Mouse (Mus musculus): ENCODE data around the gene Gm21964. TPM values are rescaled to one million over a fixed set of nuclear protein-coding genes. Genes with fewer than 3 reads are reported as not detected.

Gene Gm21964
- polyA plus RNA-seq (2014; fragmentation: Nextera tagmentation; extraction: Ambion mirVana) = not detected in 2 replicates

- no peak within 1 kb of the TSS for H3K27ac ChIP-seq (replicated peaks; ENCODE audit: low read depth, low read length)
- no peaks in the 10 kb centered on the region for H3K27me3 ChIP-seq (ENCODE audit: control insufficient read depth, insufficient read depth, low read length)
- H3K36me3 ChIP-seq (ENCODE audit: control insufficient read depth, insufficient read depth, low read length) = no peaks in the 10 kb centered on the region
- no peaks in the 10 kb centered on the region for H3K4me1 ChIP-seq (ENCODE audit: control insufficient read depth, insufficient read depth, low read length)
- no peak within 1 kb of the TSS for H3K4me3 ChIP-seq (ENCODE audit: low read depth, low read length)
- 88% methylated on average over 12 of the region's 12 CpGs for WGBS
- no peaks in the 10 kb centered on the region for H3K9me3 ChIP-seq (ENCODE audit: control insufficient read depth, low read length)
- no peak within 1 kb of the TSS for H3K4me2 ChIP-seq (ENCODE audit: low read depth, severe bottlenecking)
- no peak for ATAC-seq (ENCODE audit: insufficient number of reproducible peaks, low FRiP score, low TSS enrichment, low read depth)
- no peak within 1 kb of the TSS for H3K9ac ChIP-seq (ENCODE audit: low read length)
- no peak for DNase-seq (ENCODE audit: low spot score)
These were observed at the start of gene Gm21964 for GRCm38 (mm10) chr8:110100907-110101306. Gm21964 (plus strand) TSS chr8:110101207.

GRCm38 (mm10) chr8:110051208-110051607, 49.8 kb upstream of the Gm21964 start:
- no peaks in the 10 kb centered on the region for H3K36me3 ChIP-seq (ENCODE audit: control insufficient read depth, insufficient read depth, low read length)
- H3K27me3 ChIP-seq (ENCODE audit: control insufficient read depth, insufficient read depth, low read length) = no peaks in the 10 kb centered on the region
- DNase-seq (ENCODE audit: low spot score) = no peak
- H3K9ac ChIP-seq (ENCODE audit: low read length) = no peak overlapping the region
- H3K27ac ChIP-seq (replicated peaks; ENCODE audit: low read depth, low read length) = no peak overlapping the region
- ATAC-seq (ENCODE audit: insufficient number of reproducible peaks, low FRiP score, low TSS enrichment, low read depth) = no peak
- H3K4me3 ChIP-seq (ENCODE audit: low read depth, low read length) = no peak overlapping the region
- H3K4me1 ChIP-seq (ENCODE audit: control insufficient read depth, insufficient read depth, low read length) = no peaks in the 10 kb centered on the region
- H3K9me3 ChIP-seq (ENCODE audit: control insufficient read depth, low read length) = no peaks in the 10 kb centered on the region
- 83% methylated on average over 6 of the region's 6 CpGs for WGBS
- H3K4me2 ChIP-seq (ENCODE audit: low read depth, severe bottlenecking) = no peak overlapping the region

- H3K27ac ChIP-seq (replicated peaks; ENCODE audit: low read depth, low read length) = no peak overlapping the region
- WGBS = 82% methylated on average over 8 of the region's 8 CpGs
- H3K36me3 ChIP-seq (ENCODE audit: control insufficient read depth, insufficient read depth, low read length) = no peaks in the 10 kb centered on the region
- no peak overlapping the region for H3K4me2 ChIP-seq (ENCODE audit: low read depth, severe bottlenecking)
- no peak overlapping the region for H3K9ac ChIP-seq (ENCODE audit: low read length)
- no peaks in the 10 kb centered on the region for H3K9me3 ChIP-seq (ENCODE audit: control insufficient read depth, low read length)
- H3K27me3 ChIP-seq (ENCODE audit: control insufficient read depth, insufficient read depth, low read length) = no peaks in the 10 kb centered on the region
- no peak for DNase-seq (ENCODE audit: low spot score)
- H3K4me1 ChIP-seq (ENCODE audit: control insufficient read depth, insufficient read depth, low read length) = no peaks in the 10 kb centered on the region
- ATAC-seq (ENCODE audit: insufficient number of reproducible peaks, low FRiP score, low TSS enrichment, low read depth) = no peak
- no peak overlapping the region for H3K4me3 ChIP-seq (ENCODE audit: low read depth, low read length)
These were observed 42.8 kb upstream of the Gm21964 start for GRCm38 (mm10) chr8:110058207-110058606.

- H3K4me1 ChIP-seq (ENCODE audit: control insufficient read depth, insufficient read depth, low read length) = no peaks in the 10 kb centered on the region
- no peak overlapping the region for H3K4me3 ChIP-seq (ENCODE audit: low read depth, low read length)
- no peak overlapping the region for H3K27ac ChIP-seq (replicated peaks; ENCODE audit: low read depth, low read length)
- no peaks in the 10 kb centered on the region for H3K27me3 ChIP-seq (ENCODE audit: control insufficient read depth, insufficient read depth, low read length)
- DNase-seq (ENCODE audit: low spot score) = no peak
- H3K9ac ChIP-seq (ENCODE audit: low read length) = no peak overlapping the region
- WGBS = 77% methylated on average over 9 of the region's 9 CpGs
- no peaks in the 10 kb centered on the region for H3K9me3 ChIP-seq (ENCODE audit: control insufficient read depth, low read length)
- H3K36me3 ChIP-seq (ENCODE audit: control insufficient read depth, insufficient read depth, low read length) = no peaks in the 10 kb centered on the region
- no peak overlapping the region for H3K4me2 ChIP-seq (ENCODE audit: low read depth, severe bottlenecking)
- ATAC-seq (ENCODE audit: insufficient number of reproducible peaks, low FRiP score, low TSS enrichment, low read depth) = no peak
These were observed 36.8 kb upstream of the Gm21964 start for GRCm38 (mm10) chr8:110064161-110064560.

GRCm38 (mm10) chr8:110064606-110065365, 36.2 kb upstream of the Gm21964 start:
- no peaks in the 10 kb centered on the region for H3K4me1 ChIP-seq (ENCODE audit: control insufficient read depth, insufficient read depth, low read length)
- no peaks in the 10 kb centered on the region for H3K9me3 ChIP-seq (ENCODE audit: control insufficient read depth, low read length)
- no peak overlapping the region for H3K4me3 ChIP-seq (ENCODE audit: low read depth, low read length)
- no peak for ATAC-seq (ENCODE audit: insufficient number of reproducible peaks, low FRiP score, low TSS enrichment, low read depth)
- H3K27me3 ChIP-seq (ENCODE audit: control insufficient read depth, insufficient read depth, low read length) = no peaks in the 10 kb centered on the region
- 92% methylated on average over 18 of the region's 18 CpGs for WGBS
- DNase-seq (ENCODE audit: low spot score) = no peak
- no peak overlapping the region for H3K4me2 ChIP-seq (ENCODE audit: low read depth, severe bottlenecking)
- no peak overlapping the region for H3K9ac ChIP-seq (ENCODE audit: low read length)
- H3K27ac ChIP-seq (replicated peaks; ENCODE audit: low read depth, low read length) = no peak overlapping the region
- no peaks in the 10 kb centered on the region for H3K36me3 ChIP-seq (ENCODE audit: control insufficient read depth, insufficient read depth, low read length)

GRCm38 (mm10) chr8:110065676-110066075, 35.3 kb upstream of the Gm21964 start:
- no peaks in the 10 kb centered on the region for H3K27me3 ChIP-seq (ENCODE audit: control insufficient read depth, insufficient read depth, low read length)
- no peak overlapping the region for H3K4me3 ChIP-seq (ENCODE audit: low read depth, low read length)
- no peak overlapping the region for H3K9ac ChIP-seq (ENCODE audit: low read length)
- DNase-seq (ENCODE audit: low spot score) (no peak), ATAC-seq (ENCODE audit: insufficient number of reproducible peaks, low FRiP score, low TSS enrichment, low read depth) (no peak)
- no peak overlapping the region for H3K4me2 ChIP-seq (ENCODE audit: low read depth, severe bottlenecking)
- H3K9me3 ChIP-seq (ENCODE audit: control insufficient read depth, low read length) = no peaks in the 10 kb centered on the region
- no peaks in the 10 kb centered on the region for H3K36me3 ChIP-seq (ENCODE audit: control insufficient read depth, insufficient read depth, low read length)
- 91% methylated on average over 4 of the region's 4 CpGs for WGBS
- H3K4me1 ChIP-seq (ENCODE audit: control insufficient read depth, insufficient read depth, low read length) = no peaks in the 10 kb centered on the region
- no peak overlapping the region for H3K27ac ChIP-seq (replicated peaks; ENCODE audit: low read depth, low read length)

GRCm38 (mm10) chr8:110069706-110070105, 31.3 kb upstream of the Gm21964 start:
- Histone ChIP-seq H3K4me1 (ENCODE audit: control insufficient read depth, insufficient read depth, low read length) (no peaks in the 10 kb centered on the region), H3K4me3 (ENCODE audit: low read depth, low read length) (no peak overlapping the region), H3K27me3 (ENCODE audit: control insufficient read depth, insufficient read depth, low read length) (no peaks in the 10 kb centered on the region), H3K4me2 (ENCODE audit: low read depth, severe bottlenecking) (no peak overlapping the region), H3K9me3 (ENCODE audit: control insufficient read depth, low read length) (no peaks in the 10 kb centered on the region), H3K9ac (ENCODE audit: low read length) (no peak overlapping the region), H3K27ac (replicated peaks; ENCODE audit: low read depth, low read length) (no peak overlapping the region), H3K36me3 (ENCODE audit: control insufficient read depth, insufficient read depth, low read length) (no peaks in the 10 kb centered on the region)
- ATAC-seq (ENCODE audit: insufficient number of reproducible peaks, low FRiP score, low TSS enrichment, low read depth) (no peak), DNase-seq (ENCODE audit: low spot score) (no peak)
- WGBS = 83% methylated on average over 4 of the region's 4 CpGs

GRCm38 (mm10) chr8:110071600-110071999, 29.4 kb upstream of the Gm21964 start:
- Histone ChIP-seq H3K4me2 (ENCODE audit: low read depth, severe bottlenecking) (no peak overlapping the region), H3K36me3 (ENCODE audit: control insufficient read depth, insufficient read depth, low read length) (no peaks in the 10 kb centered on the region), H3K4me1 (ENCODE audit: control insufficient read depth, insufficient read depth, low read length) (no peaks in the 10 kb centered on the region), H3K27ac (replicated peaks; ENCODE audit: low read depth, low read length) (no peak overlapping the region), H3K4me3 (ENCODE audit: low read depth, low read length) (no peak overlapping the region), H3K9me3 (ENCODE audit: control insufficient read depth, low read length) (no peaks in the 10 kb centered on the region), H3K27me3 (ENCODE audit: control insufficient read depth, insufficient read depth, low read length) (no peaks in the 10 kb centered on the region), H3K9ac (ENCODE audit: low read length) (no peak overlapping the region)
- WGBS = 18% methylated on average over 9 of the region's 9 CpGs
- ATAC-seq (ENCODE audit: insufficient number of reproducible peaks, low FRiP score, low TSS enrichment, low read depth) = no peak
- peak; percentile 79 for DNase-seq (ENCODE audit: low spot score)

GRCm38 (mm10) chr8:110074496-110074895, 26.5 kb upstream of the Gm21964 start:
- Histone ChIP-seq H3K9ac (ENCODE audit: low read length) (no peak overlapping the region), H3K27ac (replicated peaks; ENCODE audit: low read depth, low read length) (no peak overlapping the region), H3K4me2 (ENCODE audit: low read depth, severe bottlenecking) (no peak overlapping the region), H3K4me3 (ENCODE audit: low read depth, low read length) (no peak overlapping the region), H3K27me3 (ENCODE audit: control insufficient read depth, insufficient read depth, low read length) (no peaks in the 10 kb centered on the region), H3K36me3 (ENCODE audit: control insufficient read depth, insufficient read depth, low read length) (no peaks in the 10 kb centered on the region), H3K9me3 (ENCODE audit: control insufficient read depth, low read length) (no peaks in the 10 kb centered on the region), H3K4me1 (ENCODE audit: control insufficient read depth, insufficient read depth, low read length) (no peaks in the 10 kb centered on the region)
- WGBS = 82% methylated on average over 8 of the region's 8 CpGs
- no peak for DNase-seq (ENCODE audit: low spot score)
- ATAC-seq (ENCODE audit: insufficient number of reproducible peaks, low FRiP score, low TSS enrichment, low read depth) = no peak

All from limb, embryonic 11.5 days (tissue).